Mouse (Mus musculus): ENCODE results near the gene Tead1.

DNA sequence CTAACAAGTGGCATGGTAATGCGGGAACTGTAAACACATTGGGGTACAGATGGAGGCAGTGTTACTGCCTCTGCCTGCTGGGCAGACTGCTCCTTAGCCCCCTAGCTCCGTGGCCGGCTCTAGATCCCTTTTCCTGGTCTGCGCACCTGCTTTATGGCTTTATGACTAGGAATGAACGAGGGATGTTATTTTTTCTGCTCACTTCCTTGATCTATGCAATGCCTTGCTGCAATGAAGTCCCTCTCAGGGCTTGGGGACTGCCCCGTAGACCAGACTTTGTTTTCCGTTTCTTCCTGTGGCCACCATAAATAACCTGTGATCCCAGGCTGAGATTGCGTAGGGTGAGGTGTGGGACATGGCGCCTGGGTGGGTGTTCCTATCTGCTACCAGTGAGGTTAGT lies 26.8 kb downstream of the Tead1 start:
- TF ChIP-seq EP300 (IDR thresholded peaks at IDR 0.05; ENCODE audit: low read depth) (no peak), CTCF (IDR thresholded peaks at IDR 0.05; ENCODE audit: low read depth) (no peak)

Measured in liver, postnatal 0 days (tissue).